Mouse (Mus musculus) limb, embryonic 11.5 days (tissue): ENCODE results near the gene Bean1. TPM values are rescaled to one million over a fixed set of nuclear protein-coding genes. Genes with fewer than 3 reads are reported as not detected.

Experiments
- ATAC-seq: fragments of 200-750 bp; cut with Nextera tagmentation; 2 replicates; pipeline ENCODE4 v1.8.0; 2017; ENCODE audit warnings: low read depth; ENCODE audit not compliant: insufficient number of reproducible peaks, low FRiP score, low TSS enrichment
- DNase-seq: peaks from one replicate; pipeline ENCODE4 v3.0.0-alpha.2; 2015; ENCODE audit warnings: low spot score
- H3K27ac ChIP-seq: fragments of 300-500 bp; sonication (generic); replicated peaks from 2 replicates; pipeline ENCODE4 v1.5.1; 2014; ENCODE audit warnings: low read depth, mild to moderate bottlenecking, low read length
- H3K27me3 ChIP-seq: fragments of 300-500 bp; sonication (generic); 2 replicates; pipeline ENCODE4 v1.6.1; 2014; ENCODE audit warnings: mild to moderate bottlenecking, low read length, mixed read lengths; ENCODE audit not compliant: control insufficient read depth, insufficient read depth
- H3K36me3 ChIP-seq: fragments of 300-500 bp; sonication (generic); 2 replicates; pipeline ENCODE4 v1.6.1; 2014; ENCODE audit warnings: mild to moderate bottlenecking, low read length, moderate library complexity, mixed read lengths; ENCODE audit not compliant: control insufficient read depth, insufficient read depth
- H3K4me1 ChIP-seq: fragments of 300-500 bp; sonication (generic); 2 replicates; pipeline ENCODE4 v1.6.1; 2014; ENCODE audit warnings: low read length, mixed read lengths; ENCODE audit not compliant: control insufficient read depth, insufficient read depth
- H3K4me2 ChIP-seq: fragments of 300-500 bp; sonication (generic); 2 replicates; pipeline ENCODE4 v1.6.1; 2014; ENCODE audit warnings: low read depth, mild to moderate bottlenecking, moderate library complexity; ENCODE audit not compliant: severe bottlenecking
- H3K4me3 ChIP-seq: fragments of 300-500 bp; sonication (generic); 2 replicates; pipeline ENCODE4 v1.5.1; 2014; ENCODE audit warnings: low read depth, low read length
- H3K9ac ChIP-seq: fragments of 300-500 bp; sonication (generic); 2 replicates; pipeline ENCODE4 v1.6.1; 2014; ENCODE audit warnings: mild to moderate bottlenecking, low read length
- H3K9me3 ChIP-seq: fragments of 300-500 bp; sonication (generic); 2 replicates; pipeline ENCODE4 v1.6.1; 2016; ENCODE audit warnings: low read length; ENCODE audit not compliant: control insufficient read depth
- WGBS: fragments of 180-500 bp; shearing (Covaris S2); extraction: QIAGEN DNeasy Blood & Tissue Kit; methylation state at CpG from one replicate; pipeline ENCODE4 v1.1.7; 2014; 5-methylcytosine and 5-hydroxymethylcytosine counted together
- polyA plus RNA-seq: library from polyadenylated mRNA; unstranded; fragments of >200 nt; fragmentation: Nextera tagmentation; extraction: Ambion mirVana; gene quantifications from 2 replicates; pipeline ENCODE4 v1.2.1, GENCODE M21; 2014

Gene Bean1
- 0.33 and 0.35 TPM in 2 replicates for polyA plus RNA-seq

GRCm38 (mm10) chr8:104170118-104171049 lies at the start of gene Bean1:
Gene Bean1 (plus strand): TSS chr8:104170442.
- no peak within 1 kb of the TSS for H3K27ac ChIP-seq
- peaks cover 40% of the 10 kb centered on the region for H3K27me3 ChIP-seq
- DNase-seq = peak; percentile 57
- peak within 1 kb of the TSS; percentile 88 for H3K4me2 ChIP-seq
- H3K36me3 ChIP-seq = no peaks in the 10 kb centered on the region
- peak within 1 kb of the TSS; percentile 48 for H3K4me3 ChIP-seq
- peak within 1 kb of the TSS; percentile 52 for H3K9ac ChIP-seq
- H3K9me3 ChIP-seq = no peaks in the 10 kb centered on the region
- 2% methylated on average over 80 of the region's 87 CpGs for WGBS
- H3K4me1 ChIP-seq = no peaks in the 10 kb centered on the region; the same call in 1 of the 2 replicates
- peak; percentile 73 for ATAC-seq

GRCm38 (mm10) chr8:104121640-104122416 lies 48.4 kb upstream of the Bean1 start:
- WGBS = 81% methylated on average over 12 of the region's 12 CpGs
- no peaks in the 10 kb centered on the region for H3K36me3 ChIP-seq
- H3K27me3 ChIP-seq = no peaks in the 10 kb centered on the region
- no peak overlapping the region for H3K4me3 ChIP-seq
- no peaks in the 10 kb centered on the region for H3K9me3 ChIP-seq
- DNase-seq (no peak), ATAC-seq (no peak)
- H3K4me1 ChIP-seq = no peaks in the 10 kb centered on the region
- no peak overlapping the region for H3K27ac ChIP-seq
- no peak overlapping the region for H3K4me2 ChIP-seq
- H3K9ac ChIP-seq = no peak overlapping the region

- no peaks in the 10 kb centered on the region for H3K9me3 ChIP-seq
- no peak for ATAC-seq
Measured at GRCm38 (mm10) chr8:104123080-104123657, 47.1 kb upstream of the Bean1 start.

GRCm38 (mm10) chr8:104124534-104124933 lies 45.7 kb upstream of the Bean1 start:
- 83% methylated on average over 5 of the region's 5 CpGs for WGBS
- Histone ChIP-seq H3K4me3 (no peak overlapping the region), H3K9me3 (no peaks in the 10 kb centered on the region)

More at GRCm38 (mm10) chr8:104123080-104123657, 47.1 kb upstream of the Bean1 start:
- WGBS = 100% methylated on average over 2 of the region's 2 CpGs
- Histone ChIP-seq H3K4me1 (no peaks in the 10 kb centered on the region), H3K36me3 (no peaks in the 10 kb centered on the region), H3K27me3 (no peaks in the 10 kb centered on the region), H3K9ac (no peak overlapping the region), H3K4me3 (no peak overlapping the region), H3K27ac (no peak overlapping the region), H3K4me2 (no peak overlapping the region)
- DNase-seq = no peak

GRCm38 (mm10) chr8:104127160-104127883 lies 42.9 kb upstream of the Bean1 start:
- no peak overlapping the region for H3K27ac ChIP-seq
- WGBS = 76% methylated on average over 4 of the region's 4 CpGs
- H3K9me3 ChIP-seq = no peaks in the 10 kb centered on the region
- no peak overlapping the region for H3K4me3 ChIP-seq
- H3K4me1 ChIP-seq = no peaks in the 10 kb centered on the region
- DNase-seq (no peak), ATAC-seq (no peak)
- no peaks in the 10 kb centered on the region for H3K36me3 ChIP-seq
- no peaks in the 10 kb centered on the region for H3K27me3 ChIP-seq
- no peak overlapping the region for H3K9ac ChIP-seq
- no peak overlapping the region for H3K4me2 ChIP-seq

More at GRCm38 (mm10) chr8:104124534-104124933, 45.7 kb upstream of the Bean1 start:
- H3K9ac ChIP-seq = no peak overlapping the region
- H3K4me2 ChIP-seq = no peak overlapping the region
- H3K27ac ChIP-seq = no peak overlapping the region
- no peaks in the 10 kb centered on the region for H3K4me1 ChIP-seq
- no peak for DNase-seq
- H3K36me3 ChIP-seq = no peaks in the 10 kb centered on the region
- H3K27me3 ChIP-seq = no peaks in the 10 kb centered on the region
- ATAC-seq = no peak

GRCm38 (mm10) chr8:104130916-104131315 lies 39.3 kb upstream of the Bean1 start:
- no peak overlapping the region for H3K4me3 ChIP-seq
- ATAC-seq (no peak), DNase-seq (no peak)
- no peak overlapping the region for H3K9ac ChIP-seq
- 92% methylated on average over 9 of the region's 9 CpGs for WGBS
- no peaks in the 10 kb centered on the region for H3K9me3 ChIP-seq
- H3K4me2 ChIP-seq = no peak overlapping the region
- H3K27ac ChIP-seq = no peak overlapping the region
- no peaks in the 10 kb centered on the region for H3K27me3 ChIP-seq
- no peaks in the 10 kb centered on the region for H3K4me1 ChIP-seq
- H3K36me3 ChIP-seq = no peaks in the 10 kb centered on the region

GRCm38 (mm10) chr8:104131414-104131975 lies 38.7 kb upstream of the Bean1 start:
- WGBS = 88% methylated on average over 7 of the region's 7 CpGs
- Histone ChIP-seq H3K36me3 (no peaks in the 10 kb centered on the region), H3K27ac (no peak overlapping the region), H3K4me2 (no peak overlapping the region), H3K4me1 (no peaks in the 10 kb centered on the region), H3K4me3 (no peak overlapping the region), H3K27me3 (no peaks in the 10 kb centered on the region), H3K9me3 (no peaks in the 10 kb centered on the region), H3K9ac (no peak overlapping the region)
- DNase-seq (no peak), ATAC-seq (no peak)
